Mouse (Mus musculus) MEL (cell line): ENCODE measurements around the gene Agxt. TPM values are rescaled to one million over a fixed set of nuclear protein-coding genes. Genes with fewer than 3 reads are reported as not detected.

ENCODE experiments used
- DNase-seq: peaks from one replicate; pipeline ENCODE4 v3.0.0; 2011; ENCODE audit warnings: low read depth, low spot score
- H3K27ac ChIP-seq: 2 replicates; pipeline ENCODE4 v1.5.1; 2012; ENCODE audit warnings: low read depth, mild to moderate bottlenecking, control low read depth, low read length, moderate library complexity; ENCODE audit not compliant: control insufficient read depth
- H3K27me3 ChIP-seq, 2 experiments: fragments of 150-350 bp in 1 of 2; sonication (generic) in 1 of 2; 2 replicates each; pipeline ENCODE4 v1.6.1; 2012; ENCODE audit warnings: low read length in 2 of 2, mild to moderate bottlenecking in 2 of 2, improper control_type of control experiment in 1 of 2, moderate library complexity in 1 of 2; ENCODE audit not compliant: insufficient read depth in 2 of 2, control insufficient read depth in 1 of 2
- H3K36me3 ChIP-seq, 2 experiments: 2 replicates each; pipeline ENCODE4 v1.6.1; 2012 to 2014; ENCODE audit warnings: low read length in 2 of 2, improper control_type of control experiment in 1 of 2, inconsistent platforms in 1 of 2, mild to moderate bottlenecking in 1 of 2; ENCODE audit not compliant: insufficient read depth in 2 of 2, control insufficient read depth in 1 of 2
- H3K4me1 ChIP-seq, 2 experiments: fragments of 150-350 bp in 1 of 2; sonication (generic) in 1 of 2; 2 replicates each; pipeline ENCODE4 v1.6.1; 2012; ENCODE audit warnings: low read length in 2 of 2, improper control_type of control experiment in 1 of 2, mild to moderate bottlenecking in 1 of 2; ENCODE audit not compliant: insufficient read depth in 2 of 2, control insufficient read depth in 1 of 2
- H3K4me3 ChIP-seq, 2 experiments: fragments of 150-350 bp in 1 of 2; sonication (generic) in 1 of 2; 2 replicates each; pipeline ENCODE4 v1.5.1; 2012; ENCODE audit warnings: low read depth in 2 of 2, low read length in 2 of 2, mild to moderate bottlenecking in 2 of 2, moderate library complexity in 2 of 2, control low read depth in 1 of 2, improper control_type of control experiment in 1 of 2; ENCODE audit not compliant: control insufficient read depth in 1 of 2, insufficient read depth in 1 of 2
- H3K79me2 ChIP-seq: 2 replicates; pipeline ENCODE4 v1.6.1; 2012; ENCODE audit warnings: mild to moderate bottlenecking, low read length, moderate library complexity; ENCODE audit not compliant: control insufficient read depth, poor library complexity, insufficient read depth
- H3K9ac ChIP-seq: 2 replicates; pipeline ENCODE4 v1.6.1; 2012; ENCODE audit warnings: low read depth, mild to moderate bottlenecking, control low read depth, low read length, moderate library complexity; ENCODE audit not compliant: control insufficient read depth, poor library complexity, severe bottlenecking
- H3K9me3 ChIP-seq: fragments of 150-350 bp; sonication (generic); replicated peaks from 2 replicates; pipeline ENCODE4 v1.6.1; 2012; ENCODE audit warnings: mild to moderate bottlenecking, low read length, improper control_type of control experiment, moderate library complexity; ENCODE audit not compliant: insufficient read depth
- CHD2 ChIP-seq: IDR thresholded peaks from 2 replicates; pipeline ENCODE4 v1.6.1; 2011; ENCODE audit warnings: low read length, improper control_type of control experiment
- CTCF ChIP-seq, 3 experiments: IDR thresholded peaks in 2 of 3; conservative IDR thresholded peaks in 1 of 3; 2 replicates each; pipeline ENCODE4 v1.5.1; 2011 to 2012; ENCODE audit warnings: low read length in 3 of 3, low read depth in 2 of 3, mild to moderate bottlenecking in 2 of 3, improper control_type of control experiment in 1 of 3, inconsistent platforms in 1 of 3, mixed read lengths in 1 of 3, moderate library complexity in 1 of 3; ENCODE audit not compliant: control insufficient read depth in 1 of 3, insufficient read depth in 1 of 3, poor library complexity in 1 of 3, severe bottlenecking in 1 of 3
- ETS1 ChIP-seq: IDR thresholded peaks from 2 replicates; pipeline ENCODE4 v1.6.1; 2012; ENCODE audit warnings: low read depth, mild to moderate bottlenecking, inconsistent platforms, low read length, improper control_type of control experiment, moderate library complexity
- GATA1 ChIP-seq: IDR thresholded peaks from 2 replicates; pipeline ENCODE4 v1.6.1; 2011; ENCODE audit warnings: low read depth, low read length, improper control_type of control experiment
- KAT2A ChIP-seq: conservative IDR thresholded peaks from 2 replicates; pipeline ENCODE4 v1.6.1; 2012; ENCODE audit warnings: low read depth, low read length, improper control_type of control experiment, inconsistent platforms
- NELFE ChIP-seq: IDR thresholded peaks from 2 replicates; pipeline ENCODE4 v1.6.1; 2011; ENCODE audit warnings: low read depth, low read length, improper control_type of control experiment
- POLR2A ChIP-seq, 2 experiments: IDR thresholded peaks; 2 replicates each; pipeline ENCODE4 v1.6.1; 2011 to 2012; ENCODE audit warnings: low read length in 2 of 2, mild to moderate bottlenecking in 2 of 2, control low read depth in 1 of 2, improper control_type of control experiment in 1 of 2, low read depth in 1 of 2, moderate library complexity in 1 of 2; ENCODE audit not compliant: control insufficient read depth in 1 of 2, insufficient read depth in 1 of 2, poor library complexity in 1 of 2
- POLR2AphosphoS2 ChIP-seq: IDR thresholded peaks from 2 replicates; pipeline ENCODE4 v1.6.1; 2011; ENCODE audit warnings: low read length, improper control_type of control experiment
- RAD21 ChIP-seq: IDR thresholded peaks from 2 replicates; pipeline ENCODE4 v1.6.1; 2011; ENCODE audit warnings: mild to moderate bottlenecking, low read depth, low read length, improper control_type of control experiment
- RCOR1 ChIP-seq: IDR thresholded peaks from 2 replicates; pipeline ENCODE4 v1.6.1; 2012; ENCODE audit warnings: low read depth, mild to moderate bottlenecking, inconsistent platforms, low read length, improper control_type of control experiment
- SIN3A ChIP-seq: IDR thresholded peaks from 2 replicates; pipeline ENCODE4 v1.6.1; 2012; ENCODE audit warnings: low read length, improper control_type of control experiment, inconsistent platforms
- SMC3 ChIP-seq: IDR thresholded peaks from 2 replicates; pipeline ENCODE4 v1.6.1; 2011; ENCODE audit warnings: low read depth, low read length, improper control_type of control experiment
- TAL1 ChIP-seq: IDR thresholded peaks from 2 replicates; pipeline ENCODE4 v1.6.1; 2012; ENCODE audit warnings: mild to moderate bottlenecking, inconsistent platforms, low read length, moderate library complexity, mixed read lengths
- UBTF ChIP-seq: IDR thresholded peaks from 2 replicates; pipeline ENCODE4 v1.6.1; 2012; ENCODE audit warnings: low read depth, mild to moderate bottlenecking, inconsistent platforms, low read length, improper control_type of control experiment, moderate library complexity, borderline replicate concordance; ENCODE audit not compliant: insufficient read depth
- USF1 ChIP-seq: IDR thresholded peaks from 2 replicates; pipeline ENCODE4 v1.6.1; 2014; ENCODE audit warnings: low read depth, mild to moderate bottlenecking, inconsistent platforms, low read length, improper control_type of control experiment, moderate library complexity
- ZC3H11A ChIP-seq: IDR thresholded peaks from 2 replicates; pipeline ENCODE4 v1.6.1; 2012; ENCODE audit warnings: low read depth, mild to moderate bottlenecking, inconsistent platforms, low read length, improper control_type of control experiment
- polyA plus RNA-seq, 2 experiments: library from polyadenylated mRNA; stranded (reverse) in 1 of 2; unstranded in 1 of 2; fragments of >175 nt in 1 of 2; fragments of >200 nt in 1 of 2; gene quantifications; 2 replicates each; pipeline versions ENCODE4 v1.2.1 to v1.2.4; 2012; ENCODE audit warnings: low replicate concordance in 2 of 2, low read depth in 1 of 2; ENCODE audit not compliant: insufficient read length in 2 of 2, insufficient read depth in 1 of 2, missing spikeins in 1 of 2
- total RNA-seq: library from RNA; depleted of rRNA; stranded (reverse); fragments of 300-350 nt; gene quantifications from 2 replicates; pipeline ENCODE4 v1.2.3, GENCODE M21; 2012

Gene Agxt
- total and polyA plus RNA-seq, 3 experiments, result not detected

DNA sequence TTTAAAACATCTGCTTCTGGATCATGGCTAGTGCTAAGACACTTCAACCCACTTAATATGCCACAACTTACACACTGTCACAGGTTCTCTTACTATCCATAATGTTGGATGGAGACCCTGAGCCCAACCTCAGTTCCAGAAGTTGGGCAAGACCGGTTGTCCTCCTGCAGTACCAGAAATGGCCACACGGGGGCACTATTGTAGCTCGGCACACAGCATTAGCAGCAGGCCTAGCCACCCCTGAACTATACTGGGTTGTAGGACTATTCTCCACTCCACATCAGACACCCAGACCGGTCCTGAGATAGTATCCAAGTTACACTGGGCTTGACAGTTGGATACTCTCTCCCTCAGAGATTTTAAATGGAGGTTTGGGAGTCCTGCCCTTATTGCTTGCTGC, 39.4 kb downstream of the Agxt start:
- DNase-seq, result peak; percentile 77
- H3K27me3 ChIP-seq, result no peaks in the 10 kb centered on the region

DNA sequence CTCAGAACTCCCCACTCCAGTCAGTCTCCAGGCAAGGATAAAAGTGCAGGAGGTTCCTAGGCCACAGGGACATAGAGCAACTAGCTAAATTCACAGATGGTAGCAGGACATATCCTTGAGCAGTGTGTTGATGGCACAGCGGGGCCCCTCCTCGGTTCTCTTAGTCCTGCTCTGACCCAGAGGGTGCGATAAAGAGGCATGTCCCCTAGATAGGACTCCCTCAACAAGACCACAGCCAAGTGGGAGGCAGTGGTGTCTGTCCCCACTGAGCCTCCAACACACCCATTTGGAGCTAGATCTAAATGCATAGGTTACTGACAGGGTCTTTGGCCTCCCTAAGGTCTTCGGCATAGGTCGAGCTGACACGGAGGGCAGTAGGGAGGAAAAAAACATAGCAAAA, 40.8 kb downstream of the Agxt start:
- Histone ChIP-seq H3K4me3 (no peak overlapping the region), H3K9ac (no peak overlapping the region), H3K36me3 (no peaks in the 10 kb centered on the region), H3K79me2 (no peaks in the 10 kb centered on the region), H3K9me3 (no peaks in the 10 kb centered on the region), H3K4me1 (no peaks in the 10 kb centered on the region), H3K27ac (no peak overlapping the region), H3K27me3 (no peaks in the 10 kb centered on the region)
- TF ChIP-seq GATA1, result no peak
- no peak for TF ChIP-seq POLR2AphosphoS2
- TF ChIP-seq USF1, result no peak
- TF ChIP-seq SIN3A, result no peak
- no peak for TF ChIP-seq CHD2
- no peak for TF ChIP-seq RAD21
- no peak for TF ChIP-seq RCOR1
- TF ChIP-seq POLR2A (IDR thresholded peaks at IDR 0.05; ENCODE audit: control insufficient read depth in 1 of 2, insufficient read depth in 1 of 2, low read depth in 1 of 2, low read length in 2 of 2, poor library complexity in 1 of 2), result no peak
- no peak for TF ChIP-seq TAL1
- no peak for DNase-seq

More for the DNA sequence above, 39.4 kb downstream of the Agxt start:
- Histone ChIP-seq H3K4me1 (no peaks in the 10 kb centered on the region), H3K36me3 (no peaks in the 10 kb centered on the region), H3K9ac (no peak overlapping the region), H3K9me3 (no peaks in the 10 kb centered on the region), H3K79me2 (no peaks in the 10 kb centered on the region), H3K27ac (no peak overlapping the region), H3K4me3 (no peak overlapping the region)
- no peak for TF ChIP-seq POLR2A (IDR thresholded peaks at IDR 0.05; ENCODE audit: control insufficient read depth in 1 of 2, insufficient read depth in 1 of 2, low read depth in 1 of 2, low read length in 2 of 2, poor library complexity in 1 of 2)
- TF ChIP-seq UBTF, result no peak
- peak; percentile 90 for TF ChIP-seq ZC3H11A
- no peak for TF ChIP-seq GATA1
- TF ChIP-seq NELFE, result no peak
- TF ChIP-seq ETS1, result no peak
- TF ChIP-seq KAT2A, result no peak
- TF ChIP-seq SIN3A, result peak; percentile 29; the same call in 1 of the 2 replicates
- TF ChIP-seq TAL1, result no peak
- TF ChIP-seq SMC3, result peak; percentile 92
- TF ChIP-seq RAD21, result peak; percentile 96
- TF ChIP-seq CTCF (IDR thresholded peaks at IDR 0.05 in 2 of 3, conservative IDR thresholded peaks at IDR 0.05 in 1 of 3; ENCODE audit: control insufficient read depth in 1 of 3, insufficient read depth in 1 of 3, low read depth in 2 of 3, low read length in 3 of 3, poor library complexity in 1 of 3, severe bottlenecking in 1 of 3), result peak; percentile 97 to 99 (median 99)
